Mouse (Mus musculus) ES-E14 (cell line): Measurements from ENCODE around the gene Cdc37. TPM values are rescaled to one million over a fixed set of nuclear protein-coding genes. Genes with fewer than 3 reads are reported as not detected.

Experiments
- DNase-seq: peaks from one replicate; pipeline ENCODE4 v3.0.0-alpha.2; 2013; ENCODE audit warnings: low read depth, low spot score
- H3K27ac ChIP-seq: 2 replicates; pipeline ENCODE4 v1.5.1; 2012; ENCODE audit warnings: low read depth, mild to moderate bottlenecking, low read length, moderate library complexity, mixed read lengths; ENCODE audit not compliant: poor library complexity, insufficient read depth, severe bottlenecking
- H3K36me3 ChIP-seq: 2 replicates; pipeline ENCODE4 v1.6.1; 2012; ENCODE audit warnings: mild to moderate bottlenecking, low read length, moderate library complexity, mixed read lengths; ENCODE audit not compliant: control insufficient read depth, poor library complexity, insufficient read depth, severe bottlenecking
- H3K4me1 ChIP-seq, 2 experiments: fragments of 150-350 bp in 1 of 2; sonication (generic) in 1 of 2; 2 replicates each; pipeline ENCODE4 v1.6.1; 2012; ENCODE audit warnings: low read length in 2 of 2, mild to moderate bottlenecking in 1 of 2, mixed read lengths in 1 of 2; ENCODE audit not compliant: control insufficient read depth in 2 of 2, insufficient read depth in 2 of 2, poor library complexity in 1 of 2
- H3K4me3 ChIP-seq, 2 experiments: fragments of 150-350 bp in 1 of 2; sonication (generic) in 1 of 2; 2 replicates each; pipeline ENCODE4 v1.5.1; 2012; ENCODE audit warnings: low read length in 2 of 2, low read depth in 1 of 2, mild to moderate bottlenecking in 1 of 2, mixed read lengths in 1 of 2; ENCODE audit not compliant: insufficient read depth in 1 of 2, poor library complexity in 1 of 2, severe bottlenecking in 1 of 2
- H3K9ac ChIP-seq: 2 replicates; pipeline ENCODE4 v1.6.1; 2012; ENCODE audit warnings: low read depth, mild to moderate bottlenecking, low read length, mixed read lengths; ENCODE audit not compliant: poor library complexity, insufficient read depth, severe bottlenecking
- H3K9me3 ChIP-seq: fragments of 150-350 bp; sonication (generic); 2 replicates; pipeline ENCODE4 v1.6.1; 2012; ENCODE audit warnings: low read depth, mild to moderate bottlenecking, low read length; ENCODE audit not compliant: control insufficient read depth, insufficient read depth
- CHD2 ChIP-seq: IDR thresholded peaks from 2 replicates; pipeline ENCODE4 v1.6.1; 2014; ENCODE audit warnings: mild to moderate bottlenecking, low read depth, low read length, inconsistent platforms
- HCFC1 ChIP-seq: IDR thresholded peaks from 2 replicates; pipeline ENCODE4 v1.6.1; 2012; ENCODE audit warnings: low read length, inconsistent platforms, borderline replicate concordance; ENCODE audit not compliant: insufficient read depth
- MAFK ChIP-seq: IDR thresholded peaks from 2 replicates; pipeline ENCODE4 v1.6.1; 2014; ENCODE audit warnings: mild to moderate bottlenecking, low read depth, low read length, inconsistent platforms; ENCODE audit not compliant: insufficient read depth
- ZC3H11A ChIP-seq: IDR thresholded peaks from 2 replicates; pipeline ENCODE4 v1.6.1; 2012; ENCODE audit warnings: low read depth, mild to moderate bottlenecking, inconsistent platforms, low read length, borderline replicate concordance
- ZNF384 ChIP-seq: IDR thresholded peaks from 2 replicates; pipeline ENCODE4 v1.6.1; 2012; ENCODE audit warnings: low read depth, low read length, inconsistent platforms
- in situ Hi-C, 2 experiments: fragments of 600-800 bp; cut with MboI; formaldehyde crosslinking; loops; one replicate each; pipeline ENCODE4 v1.15.1; 2025; ENCODE audit warnings: low sequenced_read_pairs in 2 of 2, inconsistent platforms in 1 of 2; ENCODE audit not compliant: unreplicated experiment in 2 of 2
- total RNA-seq: library from RNA; depleted of rRNA; stranded (reverse); fragments of 300-350 nt; gene quantifications from 2 replicates; pipeline ENCODE4 v1.2.3, GENCODE M21; 2012

Cdc37 gene
- total RNA-seq, 1 experiment: 165 TPM

- H3K9ac ChIP-seq: no peak overlapping the region
- no peak overlapping the region for H3K4me3 ChIP-seq
- peaks cover 11% of the 10 kb centered on the region for H3K36me3 ChIP-seq
- in situ Hi-C loops: no loop called here
- no peak for DNase-seq
- H3K9me3 ChIP-seq: no peaks in the 10 kb centered on the region
- H3K27ac ChIP-seq: no peak overlapping the region
- TF ChIP-seq MAFK (no peak), ZNF384 (no peak), ZC3H11A (no peak), HCFC1 (no peak), CHD2 (no peak)
- peaks cover 0 to 5% of the 10 kb centered on the region in 2 experiments; a peak in 2 of 4 replicates for H3K4me1 ChIP-seq
Observed at GRCm38 (mm10) chr9:21134595-21135328, 15.0 kb downstream of the Cdc37 start.

GRCm38 (mm10) chr9:21133064-21133707 lies 16.6 kb downstream of the Cdc37 start:
- H3K36me3 ChIP-seq: no peaks in the 10 kb centered on the region; the same call in 1 of the 2 replicates
- in situ Hi-C loops: no loop called here
- H3K9me3 ChIP-seq: no peaks in the 10 kb centered on the region

GRCm38 (mm10) chr9:21132102-21132775 lies 17.5 kb downstream of the Cdc37 start:
- Histone ChIP-seq H3K4me3 (no peak overlapping the region; a peak in 1 of 4 replicates), H3K36me3 (no peaks in the 10 kb centered on the region)

More at GRCm38 (mm10) chr9:21133064-21133707, 16.6 kb downstream of the Cdc37 start:
- TF ChIP-seq MAFK: no peak
- no peak for TF ChIP-seq CHD2
- Histone ChIP-seq H3K4me3 (no peak overlapping the region), H3K4me1 (peaks cover 0 to 5% of the 10 kb centered on the region in 2 experiments; a peak in 2 of 4 replicates), H3K27ac (no peak overlapping the region), H3K9ac (no peak overlapping the region)
- DNase-seq: no peak

GRCm38 (mm10) chr9:21131059-21131956 lies 18.5 kb downstream of the Cdc37 start, which contains the start of gene Tyk2:
Gene Tyk2, minus strand, starts transcription at chr9:21131243.
- peak within 1 kb of the TSS; percentile 9; the same call in 1 of the 2 replicates for H3K27ac ChIP-seq
- peak within 1 kb of the TSS; percentile 78 to 94 for H3K4me3 ChIP-seq
- TF ChIP-seq MAFK: 0 out of 2 replicates have a peak, but pooled peaks have one; percentile 4
- TF ChIP-seq ZC3H11A: no peak
- no peak for TF ChIP-seq ZNF384
- TF ChIP-seq HCFC1: peak; percentile 76
- peak; percentile 73 for TF ChIP-seq CHD2
- H3K36me3 ChIP-seq: no peaks in the 10 kb centered on the region; the same call in 1 of the 2 replicates
- DNase-seq: peak; percentile 97
- no peaks in the 10 kb centered on the region for H3K9me3 ChIP-seq
- peak within 1 kb of the TSS; percentile 86 for H3K9ac ChIP-seq
- in situ Hi-C loops: no loop called here
- peaks cover 0 to 5% of the 10 kb centered on the region in 2 experiments; a peak in 2 of 4 replicates for H3K4me1 ChIP-seq

More at GRCm38 (mm10) chr9:21132102-21132775, 17.5 kb downstream of the Cdc37 start:
- no peak overlapping the region for H3K27ac ChIP-seq
- H3K4me1 ChIP-seq: peaks cover 0 to 5% of the 10 kb centered on the region in 2 experiments; a peak in 2 of 4 replicates
- no peak for DNase-seq
- in situ Hi-C loops: no loop called here
- no peaks in the 10 kb centered on the region for H3K9me3 ChIP-seq
- TF ChIP-seq HCFC1: no peak
- no peak for TF ChIP-seq MAFK
- TF ChIP-seq CHD2: no peak
- no peak overlapping the region for H3K9ac ChIP-seq
